ENCODE assay signal across 12 mouse cellular contexts in the genomic region with DNA sequence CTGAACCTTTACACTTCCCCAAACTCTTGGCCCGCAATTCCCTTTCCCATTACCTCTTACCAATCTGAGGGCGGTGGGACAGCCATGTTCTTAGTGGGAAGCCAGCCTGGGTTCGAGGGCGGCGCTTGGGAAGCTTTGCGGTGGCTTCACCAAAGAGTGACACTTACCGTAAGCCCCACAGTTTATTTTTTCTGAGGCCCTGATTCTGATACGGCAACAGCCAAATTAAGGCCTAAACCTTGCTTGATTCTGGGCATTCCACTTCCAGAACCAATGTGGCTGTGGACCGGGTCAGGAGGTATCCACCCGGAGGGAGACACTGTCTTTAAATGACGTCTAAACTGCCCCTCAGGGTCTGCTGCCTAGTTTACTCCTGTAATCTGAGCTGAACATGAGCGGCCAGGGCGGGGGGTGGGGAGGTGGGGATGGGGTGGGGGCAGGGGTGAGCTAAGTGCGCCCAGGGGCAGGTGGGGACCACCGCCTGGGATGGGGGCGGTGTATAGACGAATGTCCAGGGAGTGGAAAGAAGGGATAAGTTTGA. TPM values are rescaled to one million over a fixed set of nuclear protein-coding genes. Genes with fewer than 3 reads are reported as not detected.
A peak's percentile ranks its signal among the peaks of the same experiment; 100 is the strongest.
DNase-seq lines count a peak whose midpoint lies in the region; ATAC-seq and TF ChIP-seq lines count a peak whose summit lies in the region.
"Had no signal": no experiment of that assay in that cellular context is flagged by ENCODE, and none has a peak within 500 bp of the region (broad histone marks: within the 10 kb centered on the region; RNA-seq: fewer than 3 reads in every experiment).

No protein-coding gene starts in this region.

- WGBS in hindbrain, embryonic 11.5 days, result 0% methylated on average over 17 of the region's 17 CpGs
- 5% methylated on average over 17 of the region's 17 CpGs for WGBS in midbrain, embryonic 15.5 days
- WGBS in heart, embryonic 12.5 days, result under 1% methylated on average over 17 of the region's 17 CpGs

- H3K4me1 ChIP-seq in cortical plate, adult 2 months (ENCODE audit: control insufficient read depth, insufficient read depth, low read length), result no peaks in the 10 kb centered on the region
- H3K4me1 ChIP-seq in hindbrain, embryonic 11.5 days (replicated peaks; ENCODE audit: control insufficient read depth, insufficient read depth, low read length), result peaks cover 6% of the 10 kb centered on the region
- H3K4me1 ChIP-seq in midbrain, embryonic 15.5 days, result peaks cover 14% of the 10 kb centered on the region
- H3K4me1 ChIP-seq in heart, embryonic 12.5 days (replicated peaks), result peaks cover 27% of the 10 kb centered on the region

- peak overlapping the region; percentile 51 for H3K9ac ChIP-seq in hindbrain, embryonic 11.5 days (ENCODE audit: low read depth, low read length)
- no peak overlapping the region; the same call in 1 of the 2 replicates for H3K9ac ChIP-seq in midbrain, embryonic 15.5 days
- no peak overlapping the region for H3K9ac ChIP-seq in heart, embryonic 12.5 days
- H3K9ac ChIP-seq: intestine, embryonic 15.5 days had no signal

- H3K9me3 ChIP-seq in hindbrain, embryonic 11.5 days (ENCODE audit: control insufficient read depth, low read length), result no peaks in the 10 kb centered on the region
- H3K9me3 ChIP-seq in midbrain, embryonic 15.5 days, result no peaks in the 10 kb centered on the region
- no peaks in the 10 kb centered on the region for H3K9me3 ChIP-seq in heart, embryonic 12.5 days (replicated peaks)
- H3K9me3 ChIP-seq: intestine, embryonic 15.5 days had no signal

- no peak for TF ChIP-seq POLR2A in cortical plate, adult 2 months (IDR thresholded peaks at IDR 0.05; ENCODE audit: extremely low read depth, insufficient read depth, low read length)

- H3K27ac ChIP-seq in cortical plate, adult 2 months (ENCODE audit: insufficient read depth, low read length), result peak overlapping the region; percentile 72; the same call in 1 of the 2 replicates
- H3K27ac ChIP-seq in hindbrain, embryonic 11.5 days (ENCODE audit: low read depth, low read length), result peak overlapping the region; percentile 97
- H3K27ac ChIP-seq in midbrain, embryonic 15.5 days, result peak overlapping the region; percentile 96
- no peak overlapping the region for H3K27ac ChIP-seq in heart, embryonic 12.5 days (ENCODE audit: poor library complexity, severe bottlenecking)
- H3K27ac ChIP-seq: intestine, embryonic 15.5 days had no signal

- peaks cover 42% of the 10 kb centered on the region for H3K27me3 ChIP-seq in hindbrain, embryonic 11.5 days (ENCODE audit: control insufficient read depth, insufficient read depth, low read length)
- peaks cover 36% of the 10 kb centered on the region for H3K27me3 ChIP-seq in midbrain, embryonic 15.5 days (replicated peaks)
- H3K27me3 ChIP-seq in heart, embryonic 12.5 days (replicated peaks), result peaks cover 80% of the 10 kb centered on the region

- H3K4me2 ChIP-seq in hindbrain, embryonic 11.5 days (replicated peaks; ENCODE audit: low read depth, low read length), result peak overlapping the region; percentile 64
- H3K4me2 ChIP-seq in midbrain, embryonic 15.5 days, result peak overlapping the region; percentile 57
- no peak overlapping the region; the same call in 1 of the 2 replicates for H3K4me2 ChIP-seq in heart, embryonic 12.5 days

- TF ChIP-seq CTCF in cortical plate, adult 2 months (IDR thresholded peaks at IDR 0.05; ENCODE audit: extremely low read depth, insufficient read depth, low read length), result no peak

- no peaks in the 10 kb centered on the region for H3K36me3 ChIP-seq in hindbrain, embryonic 11.5 days (ENCODE audit: control insufficient read depth, insufficient read depth, low read length)
- no peaks in the 10 kb centered on the region for H3K36me3 ChIP-seq in midbrain, embryonic 15.5 days (replicated peaks)
- H3K36me3 ChIP-seq in heart, embryonic 12.5 days, result no peaks in the 10 kb centered on the region
- H3K36me3 ChIP-seq: intestine, embryonic 15.5 days had no signal

- ATAC-seq in hindbrain, embryonic 11.5 days (ENCODE audit: low FRiP score), result peak; percentile 16
- ATAC-seq in midbrain, embryonic 15.5 days (replicated peaks), result no peak
- ATAC-seq in heart, embryonic 12.5 days (ENCODE audit: insufficient number of reproducible peaks, low FRiP score), result no peak
- no peak for ATAC-seq in erythroid progenitor cell, adult 5-6 weeks (replicated peaks; ENCODE audit: low FRiP score, poor library complexity, severe bottlenecking)

- DNase-seq in ZHBTc4 (ENCODE audit: low read depth, low spot score), result peak; percentile 26
- DNase-seq in hindbrain, embryonic 11.5 days (ENCODE audit: low spot score), result peak; percentile 60
- no peak for DNase-seq in kidney, adult 18-20 months
- DNase-seq in urinary bladder, adult 18-20 months (ENCODE audit: low spot score in 2 of 2), result no peak
- DNase-seq: spleen, adult 18-20 months had no signal

- no peak overlapping the region; the same call in 1 of the 2 replicates for H3K4me3 ChIP-seq in cortical plate, adult 2 months (ENCODE audit: insufficient read depth, low read length)
- H3K4me3 ChIP-seq in hindbrain, embryonic 11.5 days (ENCODE audit: low read depth, low read length), result peak overlapping the region; percentile 79
- H3K4me3 ChIP-seq in midbrain, embryonic 15.5 days, result peak overlapping the region; percentile 48
- no peak overlapping the region for H3K4me3 ChIP-seq in heart, embryonic 12.5 days
- H3K4me3 ChIP-seq: intestine, embryonic 15.5 days had no signal

RNA-seq across cellular contexts. Expression of a gene that starts 2.0 kb away (rescaled TPM):
- polyA plus RNA-seq in cortical plate, adult 2 months (2012; rRNA removed), result 11.1 and 11.9 TPM in 2 replicates
- 9.5 and 11.2 TPM in 2 replicates for polyA plus RNA-seq in hindbrain, embryonic 11.5 days (2014; fragmentation: Nextera tagmentation; extraction: Ambion mirVana)
- polyA plus RNA-seq in midbrain, embryonic 15.5 days (2015; fragmentation: Nextera tagmentation; extraction: Ambion mirVana), result 9.6 and 9.9 TPM in 2 replicates
- polyA plus RNA-seq in heart, embryonic 12.5 days (2016; fragmentation: Nextera tagmentation; extraction: Ambion mirVana), result not detected in 2 replicates
- total RNA-seq in erythroid progenitor cell, adult 5-6 weeks (2015; ENCODE audit: low replicate concordance), result not detected in 2 replicates
- total RNA-seq in erythroid progenitor cell, adult 5-6 weeks (2017; ENCODE audit: low replicate concordance), result not detected in 2 replicates
- total RNA-seq: gastrocnemius, adult 18-20 months had no signal
- polyA plus RNA-seq: intestine, embryonic 15.5 days had no signal

RNA-seq across cellular contexts. Expression of a gene that starts 7.8 kb away (rescaled TPM):
- polyA plus RNA-seq in cortical plate, adult 2 months (2012; rRNA removed), result 2.8 and 3.3 TPM in 2 replicates
- polyA plus RNA-seq in hindbrain, embryonic 11.5 days (2014; fragmentation: Nextera tagmentation; extraction: Ambion mirVana), result 19.1 and 20.1 TPM in 2 replicates
- polyA plus RNA-seq in midbrain, embryonic 15.5 days (2015; fragmentation: Nextera tagmentation; extraction: Ambion mirVana), result 13.0 and 14.0 TPM in 2 replicates
- 0.04 TPM in 1 of 2 replicates, not detected in the other for polyA plus RNA-seq in heart, embryonic 12.5 days (2016; fragmentation: Nextera tagmentation; extraction: Ambion mirVana)
- not detected in 2 replicates for total RNA-seq in erythroid progenitor cell, adult 5-6 weeks (2015; ENCODE audit: low replicate concordance)
- total RNA-seq in erythroid progenitor cell, adult 5-6 weeks (2017; ENCODE audit: low replicate concordance), result not detected in 2 replicates
- total RNA-seq: gastrocnemius, adult 18-20 months had no signal
- polyA plus RNA-seq: intestine, embryonic 15.5 days had no signal

RNA-seq across cellular contexts. Expression of a gene that starts 17.1 kb away (rescaled TPM):
- polyA plus RNA-seq in cortical plate, adult 2 months (2012; rRNA removed), result 0.08 TPM in 1 of 2 replicates, not detected in the other
- 0.35 and 0.76 TPM in 2 replicates for polyA plus RNA-seq in hindbrain, embryonic 11.5 days (2014; fragmentation: Nextera tagmentation; extraction: Ambion mirVana)
- polyA plus RNA-seq in midbrain, embryonic 15.5 days (2015; fragmentation: Nextera tagmentation; extraction: Ambion mirVana), result 0.51 and 0.77 TPM in 2 replicates
- polyA plus RNA-seq in heart, embryonic 12.5 days (2016; fragmentation: Nextera tagmentation; extraction: Ambion mirVana), result not detected in 2 replicates
- not detected in 2 replicates for total RNA-seq in erythroid progenitor cell, adult 5-6 weeks (2015; ENCODE audit: low replicate concordance)
- total RNA-seq in erythroid progenitor cell, adult 5-6 weeks (2017; ENCODE audit: low replicate concordance), result not detected in 2 replicates
- total RNA-seq: gastrocnemius, adult 18-20 months; left cerebral cortex, adult 8-10 months had no signal
- polyA plus RNA-seq: intestine, embryonic 15.5 days had no signal

RNA-seq across cellular contexts. Expression of a gene that starts 22.4 kb away (rescaled TPM):
- 0.13 and 0.17 TPM in 2 replicates for polyA plus RNA-seq in cortical plate, adult 2 months (2012; rRNA removed)
- 0.99 and 1.6 TPM in 2 replicates for polyA plus RNA-seq in hindbrain, embryonic 11.5 days (2014; fragmentation: Nextera tagmentation; extraction: Ambion mirVana)
- polyA plus RNA-seq in midbrain, embryonic 15.5 days (2015; fragmentation: Nextera tagmentation; extraction: Ambion mirVana), result 0.91 and 1.1 TPM in 2 replicates
- not detected in 2 replicates for polyA plus RNA-seq in heart, embryonic 12.5 days (2016; fragmentation: Nextera tagmentation; extraction: Ambion mirVana)
- total RNA-seq in erythroid progenitor cell, adult 5-6 weeks (2015; ENCODE audit: low replicate concordance), result not detected in 2 replicates
- total RNA-seq in erythroid progenitor cell, adult 5-6 weeks (2017; ENCODE audit: low replicate concordance), result not detected in 2 replicates
- total RNA-seq: gastrocnemius, adult 18-20 months had no signal
- polyA plus RNA-seq: intestine, embryonic 15.5 days had no signal

Comparison
In these comparisons a context has a peak if more than half of its experiments do, and no peak if none do; other contexts are left out.
1. DNase-seq: peak in ZHBTc4 (single experiment) and hindbrain, embryonic 11.5 days (single experiment); none in kidney, adult 18-20 months (single experiment) and urinary bladder, adult 18-20 months (0 of 2).
2. H3K4me3 ChIP-seq: peak in hindbrain, embryonic 11.5 days (single experiment) and midbrain, embryonic 15.5 days (single experiment); none in cortical plate, adult 2 months (single experiment) and heart, embryonic 12.5 days (single experiment).
3. RNA of a gene that starts 2.0 kb away (polyA plus RNA-seq): 11.1 to 11.9 TPM in cortical plate, adult 2 months, 9.5 to 11.2 TPM in hindbrain, embryonic 11.5 days and 9.6 to 9.9 TPM in midbrain, embryonic 15.5 days; not detected in heart, embryonic 12.5 days; every median in the first group is over 10 times any median in the second.